Mouse (Mus musculus) frontal cortex, postnatal 14 days (tissue): ENCODE measurements around the gene Ano3.

ENCODE experiments used
- DNase-seq, 2 experiments: peaks; one replicate each; pipeline ENCODE4 v3.0.0; 2022; ENCODE audit warnings: low spot score in 2 of 2

Ano3 gene

GRCm38 (mm10) chr2:110814964-110815363 is 135.8 kb downstream of the Ano3 start:
- no peak for DNase-seq

- no peak for DNase-seq
These were observed 144.2 kb downstream of the Ano3 start for GRCm38 (mm10) chr2:110806302-110807093.

GRCm38 (mm10) chr2:110795928-110796327 is 154.8 kb downstream of the Ano3 start:
- DNase-seq: no peak

- no peak for DNase-seq
These were observed 155.3 kb downstream of the Ano3 start for GRCm38 (mm10) chr2:110795433-110795832.

GRCm38 (mm10) chr2:110787396-110787795 is 163.3 kb downstream of the Ano3 start:
- no peak for DNase-seq

GRCm38 (mm10) chr2:110759434-110759833 is 191.3 kb downstream of the Ano3 start:
- no peak for DNase-seq

- DNase-seq: no peak
These were observed 193.2 kb downstream of the Ano3 start for GRCm38 (mm10) chr2:110757556-110757955.

GRCm38 (mm10) chr2:110740493-110740892 is 210.2 kb downstream of the Ano3 start:
- DNase-seq: no peak

GRCm38 (mm10) chr2:110739781-110740180 is 210.9 kb downstream of the Ano3 start:
- no peak for DNase-seq

GRCm38 (mm10) chr2:110737981-110738380 is 212.7 kb downstream of the Ano3 start:
- no peak for DNase-seq

GRCm38 (mm10) chr2:110737236-110737635 is 213.5 kb downstream of the Ano3 start:
- no peak for DNase-seq

- no peak for DNase-seq
These were observed 224.6 kb downstream of the Ano3 start for GRCm38 (mm10) chr2:110726106-110726505.

- no peak for DNase-seq
These were observed 228.5 kb downstream of the Ano3 start for GRCm38 (mm10) chr2:110722208-110722607.

GRCm38 (mm10) chr2:110721290-110721753 is 229.4 kb downstream of the Ano3 start, which contains the start of gene Muc15:
Gene Muc15, plus strand, starts transcription at chr2:110721340.
- DNase-seq: no peak

- no peak for DNase-seq
These were observed 231.7 kb downstream of the Ano3 start for GRCm38 (mm10) chr2:110719051-110719450.

GRCm38 (mm10) chr2:110710055-110710720 is 240.5 kb downstream of the Ano3 start:
- peak in 1 of 2 experiments; percentile 15 for DNase-seq

- DNase-seq: no peak
These were observed 241.3 kb downstream of the Ano3 start for GRCm38 (mm10) chr2:110709436-110709835.

- no peak for DNase-seq
These were observed 279.6 kb downstream of the Ano3 start for GRCm38 (mm10) chr2:110671071-110671624.

- no peak for DNase-seq
These were observed 287.4 kb downstream of the Ano3 start for GRCm38 (mm10) chr2:110663329-110663728.

- no peak for DNase-seq
These were observed 305.9 kb downstream of the Ano3 start for GRCm38 (mm10) chr2:110644846-110645245.

- no peak for DNase-seq
These were observed 306.4 kb downstream of the Ano3 start for GRCm38 (mm10) chr2:110644358-110644757.
